Mouse (Mus musculus) neural tube, embryonic 13.5 days (tissue): ENCODE data around the gene Gphb5. TPM values are rescaled to one million over a fixed set of nuclear protein-coding genes. Genes with fewer than 3 reads are reported as not detected.

ENCODE experiments used
- ATAC-seq: fragments of 200-750 bp; cut with Nextera tagmentation; 2 replicates; pipeline ENCODE4 v1.8.0; 2017; ENCODE audit warnings: low read depth, mild to moderate bottlenecking, moderate TSS enrichment, moderate library complexity
- H3K27ac ChIP-seq: fragments of 300-500 bp; sonication (generic); replicated peaks from 2 replicates; pipeline ENCODE4 v1.5.1; 2015; ENCODE audit warnings: moderate library complexity, mild to moderate bottlenecking, inconsistent platforms
- H3K27me3 ChIP-seq: fragments of 300-500 bp; sonication (generic); 2 replicates; pipeline ENCODE4 v1.6.1; 2015; ENCODE audit warnings: mild to moderate bottlenecking, inconsistent platforms
- H3K36me3 ChIP-seq: fragments of 300-500 bp; sonication (generic); 2 replicates; pipeline ENCODE4 v1.6.1; 2015; ENCODE audit warnings: mild to moderate bottlenecking, inconsistent platforms
- H3K4me1 ChIP-seq: fragments of 300-500 bp; sonication (generic); replicated peaks from 2 replicates; pipeline ENCODE4 v1.6.1; 2015; ENCODE audit warnings: inconsistent platforms
- H3K4me2 ChIP-seq: fragments of 300-500 bp; sonication (generic); 2 replicates; pipeline ENCODE4 v1.6.1; 2015; ENCODE audit warnings: inconsistent platforms, mild to moderate bottlenecking, moderate library complexity
- H3K4me3 ChIP-seq: fragments of 300-500 bp; sonication (generic); 2 replicates; pipeline ENCODE4 v1.5.1; 2015; ENCODE audit warnings: mild to moderate bottlenecking, inconsistent platforms
- H3K9ac ChIP-seq: fragments of 300-500 bp; sonication (generic); 2 replicates; pipeline ENCODE4 v1.6.1; 2015; ENCODE audit warnings: moderate library complexity, mild to moderate bottlenecking, inconsistent platforms
- H3K9me3 ChIP-seq: fragments of 300-500 bp; sonication (generic); 2 replicates; pipeline ENCODE4 v1.6.1; 2016; ENCODE audit warnings: inconsistent platforms
- WGBS: fragments of 180-500 bp; shearing (Covaris S2); methylation state at CpG from one replicate; pipeline ENCODE4 v1.1.7; 2015; 5-methylcytosine and 5-hydroxymethylcytosine counted together
- polyA plus RNA-seq: library from polyadenylated mRNA; unstranded; fragments of >200 nt; fragmentation: Nextera tagmentation; extraction: Ambion mirVana; gene quantifications from 2 replicates; pipeline ENCODE4 v1.2.1, GENCODE M21; 2015

Gene Gphb5
- polyA plus RNA-seq, 1 experiment from 2014 or later, result not detected

DNA sequence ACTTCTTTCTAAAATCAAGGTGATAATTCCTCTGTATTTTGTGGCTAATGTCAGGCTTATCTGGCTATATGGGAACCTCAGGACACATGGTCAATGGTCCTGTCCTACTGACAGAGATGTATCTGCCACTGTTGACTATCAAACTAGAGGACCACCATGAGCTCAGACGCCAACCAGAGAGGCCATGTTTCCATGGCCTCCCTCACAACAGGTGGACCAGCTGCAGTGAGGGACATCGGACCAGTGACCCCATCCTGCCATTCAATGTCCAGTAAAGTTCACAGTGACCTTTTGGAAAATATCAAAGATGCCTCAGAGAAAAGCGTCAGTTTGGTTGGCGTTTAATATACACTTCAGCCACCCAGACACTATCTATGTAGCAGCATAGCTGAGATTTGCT lies 52.2 kb downstream of the Gphb5 start:
- Histone ChIP-seq H3K27me3 (no peaks in the 10 kb centered on the region), H3K4me1 (no peaks in the 10 kb centered on the region), H3K36me3 (no peaks in the 10 kb centered on the region), H3K27ac (no peak overlapping the region), H3K9me3 (no peaks in the 10 kb centered on the region), H3K4me3 (no peak overlapping the region), H3K9ac (no peak overlapping the region), H3K4me2 (no peak overlapping the region)
- 97% methylated on average over 4 of the region's 4 CpGs for WGBS
- ATAC-seq, result no peak

DNA sequence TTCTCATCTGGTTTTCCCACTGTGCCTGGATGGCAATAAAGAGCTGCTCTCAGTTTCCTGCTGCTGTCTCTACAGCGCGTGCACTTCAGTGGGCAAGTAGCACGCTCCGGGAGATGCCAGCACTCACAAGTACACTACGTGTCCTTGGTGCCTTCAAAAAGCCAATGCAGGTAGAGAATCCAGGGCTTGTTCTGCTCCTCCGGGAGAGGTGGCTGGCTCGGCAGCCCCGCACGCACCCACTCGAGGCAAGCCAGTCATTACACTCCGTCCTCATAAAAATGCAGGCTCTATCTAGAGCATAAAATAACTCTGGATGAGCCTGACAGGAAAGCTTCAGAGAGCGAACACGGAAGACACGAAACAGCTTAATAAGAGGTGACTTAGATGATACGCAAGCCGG lies 54.1 kb downstream of the Gphb5 start:
- H3K4me1 ChIP-seq, result no peaks in the 10 kb centered on the region
- no peaks in the 10 kb centered on the region for H3K27me3 ChIP-seq

More for the DNA sequence above, 54.1 kb downstream of the Gphb5 start:
- no peaks in the 10 kb centered on the region for H3K36me3 ChIP-seq
- no peak for ATAC-seq
- no peak overlapping the region for H3K4me3 ChIP-seq
- no peaks in the 10 kb centered on the region for H3K9me3 ChIP-seq
- no peak overlapping the region for H3K9ac ChIP-seq
- 76% methylated on average over 16 of the region's 16 CpGs for WGBS
- no peak overlapping the region for H3K4me2 ChIP-seq
- H3K27ac ChIP-seq, result peak overlapping the region; percentile 59; the same call in 1 of the 2 replicates

Other genes with a start within 250 kb of the Gphb5 start
- gene Kcnh5, start 239.4 kb downstream of the Gphb5 start, polyA plus RNA-seq, result 3.4 and 4.1 TPM in 2 replicates
- 35.7 and 37.2 TPM in 2 replicates for gene Rhoj, start 108.5 kb downstream of the Gphb5 start, polyA plus RNA-seq
- 19.6 and 19.8 TPM in 2 replicates for gene Ppp2r5e, start 179.5 kb upstream of the Gphb5 start, polyA plus RNA-seq